Mouse (Mus musculus) CD4-positive naive resting alpha-beta T cell, adult 76 days (primary cell): Measurements from ENCODE around the gene 2410004B18Rik. TPM values are rescaled to one million over a fixed set of nuclear protein-coding genes. Genes with fewer than 3 reads are reported as not detected.

ENCODE experiments used
- total RNA-seq: library from RNA; stranded (reverse); gene quantifications from one replicate; pipeline ENCODE4 v1.2.4, GENCODE M21; 2023

2410004B18Rik gene
- 52.7 TPM for total RNA-seq

GRCm38 (mm10) chr3:145937505-145938404 lies at the start of gene 2410004B18Rik:
Gene 2410004B18Rik (plus strand): TSS chr3:145938014.

GRCm38 (mm10) chr3:145922019-145922854 lies 15.6 kb upstream of the 2410004B18Rik start, which contains the start of gene Bcl10:
Gene Bcl10 (plus strand): TSS chr3:145922804.

GRCm38 (mm10) chr3:145987268-145987969 lies 49.6 kb downstream of the 2410004B18Rik start, which contains the start of gene Syde2:
Gene Syde2 (plus strand): TSS chr3:145987870.

Other genes with a start within 250 kb of the 2410004B18Rik start
- not detected for gene Ddah1, start 179.3 kb upstream of the 2410004B18Rik start, total RNA-seq
- 87.9 TPM for gene Bcl10, start 15.2 kb upstream of the 2410004B18Rik start, total RNA-seq
- 1.9 TPM for gene Syde2, start 49.9 kb downstream of the 2410004B18Rik start, total RNA-seq
- not detected for gene Wdr63, start 170.1 kb downstream of the 2410004B18Rik start, total RNA-seq
- gene Mcoln3, start 179.4 kb downstream of the 2410004B18Rik start, total RNA-seq = 7.3 TPM
- gene Mcoln2, start 211.8 kb downstream of the 2410004B18Rik start, total RNA-seq = 8.0 TPM